Mouse (Mus musculus) limb, embryonic 10.5 days (tissue): Measurements from ENCODE around the gene 4930404H24Rik. TPM values are rescaled to one million over a fixed set of nuclear protein-coding genes. Genes with fewer than 3 reads are reported as not detected.
"Not testable (repeated sequence)": the region's sequence is repeated elsewhere in the genome, so short reads cannot be mapped to it uniquely, and the experiment has no call there.

Experiments used
- DNase-seq: peaks from one replicate; pipeline ENCODE4 v3.0.0-alpha.2; 2017; ENCODE audit warnings: low spot score
- H3K27ac ChIP-seq: fragments of 300-500 bp; sonication (generic); 2 replicates; pipeline ENCODE4 v1.5.1; 2016; ENCODE audit warnings: mild to moderate bottlenecking
- H3K27me3 ChIP-seq: fragments of 300-500 bp; sonication (generic); 2 replicates; pipeline ENCODE4 v1.6.1; 2016; ENCODE audit warnings: low read depth, mild to moderate bottlenecking; ENCODE audit not compliant: poor library complexity, severe bottlenecking
- H3K36me3 ChIP-seq: fragments of 300-500 bp; sonication (generic); 2 replicates; pipeline ENCODE4 v1.6.1; 2016; ENCODE audit warnings: mild to moderate bottlenecking, moderate library complexity
- H3K4me1 ChIP-seq: fragments of 300-500 bp; sonication (generic); 2 replicates; pipeline ENCODE4 v1.6.1; 2016
- H3K4me3 ChIP-seq: fragments of 300-500 bp; sonication (generic); 2 replicates; pipeline ENCODE4 v1.5.1; 2016; ENCODE audit warnings: mild to moderate bottlenecking, moderate library complexity
- H3K9me3 ChIP-seq: fragments of 300-500 bp; sonication (generic); replicated peaks from 2 replicates; pipeline ENCODE4 v1.6.1; 2016; ENCODE audit warnings: mild to moderate bottlenecking
- whole genome bisulfite sequencing: fragments of 180-500 bp; shearing (Covaris S2); methylation state at CpG from one replicate; pipeline ENCODE4 v1.1.7; 2016; 5-methylcytosine and 5-hydroxymethylcytosine counted together
- polyA plus RNA-seq: library from polyadenylated mRNA; unstranded; fragments of >200 nt; fragmentation: Nextera tagmentation; extraction: Ambion mirVana; gene quantifications from 2 replicates; pipeline ENCODE4 v1.2.1, GENCODE M21; 2016

4930404H24Rik gene
- polyA plus RNA-seq, 1 experiment from 2014 or later, result not detected

GRCm38 (mm10) chr2:153483118-153483983 lies 9.2 kb upstream of the 4930404H24Rik start:
- Histone ChIP-seq H3K9me3 (no peaks in the 10 kb centered on the region), H3K27ac (peak overlapping the region; percentile 46; the same call in 1 of the 2 replicates), H3K4me3 (no peak overlapping the region), H3K4me1 (peaks cover 36% of the 10 kb centered on the region), H3K27me3 (peaks cover 44% of the 10 kb centered on the region), H3K36me3 (no peaks in the 10 kb centered on the region)
- no peak for DNase-seq
- 18% methylated on average over 20 of the region's 20 CpGs for WGBS

DNA sequence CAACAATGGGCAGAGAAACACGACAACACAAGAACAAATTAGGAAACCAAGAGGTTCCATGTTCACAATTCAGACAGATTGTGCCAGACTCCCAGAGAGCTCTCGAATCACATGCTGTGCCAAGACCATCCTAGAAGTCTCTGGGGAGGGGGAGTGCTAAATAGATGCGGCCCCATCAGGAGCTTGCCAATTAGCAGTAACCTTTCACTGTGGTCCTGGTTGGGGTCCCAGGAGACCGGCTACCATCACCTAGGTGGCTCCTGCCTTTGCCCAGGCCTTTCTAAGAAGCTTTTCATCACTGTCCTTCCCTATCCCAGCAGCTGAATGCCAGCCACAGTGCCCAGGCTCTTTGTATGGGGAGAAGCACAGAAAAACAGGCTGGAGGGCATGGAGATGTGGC lies 8.5 kb upstream of the 4930404H24Rik start:
- Histone ChIP-seq H3K4me3 (no peak overlapping the region), H3K27ac (no peak overlapping the region)

DNA sequence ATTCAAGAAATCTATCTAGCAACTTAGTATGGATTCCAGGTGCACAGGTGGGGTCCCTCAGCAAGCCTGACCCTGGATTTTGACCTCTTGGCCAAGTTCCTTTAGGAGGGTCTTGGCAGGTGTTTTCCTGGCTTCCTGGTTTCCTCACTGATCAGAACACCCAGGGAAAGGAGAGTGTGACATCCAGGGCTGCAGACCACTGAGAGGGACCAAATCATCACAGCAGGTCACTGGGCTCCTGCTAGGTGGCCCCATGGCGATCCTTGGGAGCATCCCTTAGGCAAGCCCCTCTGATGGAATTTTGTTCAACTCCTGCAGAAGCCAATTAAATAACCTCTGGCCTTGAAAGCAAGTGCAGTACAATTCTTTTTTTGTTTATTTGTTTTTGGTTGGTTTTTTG lies 2.5 kb upstream of the 4930404H24Rik start:
- Histone ChIP-seq H3K9me3 (no peaks in the 10 kb centered on the region), H3K27ac (no peak overlapping the region), H3K36me3 (no peaks in the 10 kb centered on the region), H3K4me1 (peaks cover 42% of the 10 kb centered on the region), H3K4me3 (no peak overlapping the region), H3K27me3 (peaks cover 55% of the 10 kb centered on the region)
- WGBS, result 77% methylated on average over 1 of the region's 1 CpGs
- DNase-seq, result no peak

More for the DNA sequence above, 8.5 kb upstream of the 4930404H24Rik start:
- DNase-seq, result no peak
- Histone ChIP-seq H3K27me3 (peaks cover 48% of the 10 kb centered on the region), H3K9me3 (no peaks in the 10 kb centered on the region), H3K36me3 (no peaks in the 10 kb centered on the region), H3K4me1 (peaks cover 30% of the 10 kb centered on the region)
- WGBS, result 44% methylated on average over 4 of the region's 4 CpGs

DNA sequence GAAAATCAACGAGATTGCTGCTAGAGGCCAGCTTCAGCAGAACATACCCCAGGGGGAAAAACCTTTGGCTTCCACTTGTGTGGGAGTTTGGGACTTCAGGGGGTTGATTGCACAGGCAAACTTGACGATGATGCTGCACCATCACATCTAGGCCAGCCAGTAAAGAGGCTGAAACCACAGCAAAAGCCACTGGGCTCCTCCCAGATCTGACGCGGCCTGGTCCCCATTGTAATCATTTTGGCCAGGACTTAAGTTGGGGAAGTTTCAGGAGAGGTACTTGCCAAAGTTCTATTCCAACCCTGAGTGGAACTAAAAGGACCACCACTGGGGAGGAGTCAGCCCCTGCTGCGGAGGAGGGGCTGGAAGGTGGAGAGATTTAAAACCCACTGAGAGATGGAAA lies 1.6 kb upstream of the 4930404H24Rik start:
- 35% methylated on average over 5 of the region's 5 CpGs for whole genome bisulfite sequencing
- DNase-seq, result no peak
- H3K36me3 ChIP-seq, result no peaks in the 10 kb centered on the region
- H3K27me3 ChIP-seq, result peaks cover 52% of the 10 kb centered on the region
- H3K4me1 ChIP-seq, result peaks cover 46% of the 10 kb centered on the region
- H3K9me3 ChIP-seq, result no peaks in the 10 kb centered on the region
- no peak overlapping the region for H3K27ac ChIP-seq
- no peak overlapping the region for H3K4me3 ChIP-seq

- Histone ChIP-seq H3K4me3 (peak overlapping the region; percentile 72), H3K4me1 (peaks cover 53% of the 10 kb centered on the region), H3K27me3 (peaks cover 52% of the 10 kb centered on the region), H3K36me3 (no peaks in the 10 kb centered on the region), H3K27ac (peak overlapping the region; percentile 74; the same call in 1 of the 2 replicates), H3K9me3 (no peaks in the 10 kb centered on the region)
- no peak for DNase-seq
- 9% methylated on average over 18 of the region's 18 CpGs for WGBS
These were observed 945 bp upstream of the 4930404H24Rik start for GRCm38 (mm10) chr2:153491512-153492178.

DNA sequence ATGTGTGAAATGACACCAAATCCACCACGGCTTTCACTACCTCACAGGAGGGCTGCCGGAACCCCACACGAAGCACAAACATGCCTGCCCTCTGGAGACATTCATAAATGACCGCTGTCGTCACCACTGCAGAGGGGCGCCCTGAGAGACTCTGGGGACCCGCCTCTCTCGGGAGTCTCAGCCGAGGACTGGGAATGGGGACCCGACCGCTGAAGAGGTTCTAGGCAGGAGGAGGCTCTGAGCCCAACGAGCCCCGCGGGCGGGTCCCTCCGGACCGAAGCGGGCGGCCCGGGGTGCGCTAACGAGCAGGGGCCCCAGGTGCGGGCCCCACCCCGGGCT lies 442 bp upstream of the 4930404H24Rik start:
- H3K4me3 ChIP-seq, result peak overlapping the region; percentile 72
- H3K27ac ChIP-seq, result peak overlapping the region; percentile 74
- H3K4me1 ChIP-seq, result peaks cover 58% of the 10 kb centered on the region
- WGBS, result 2% methylated on average over 24 of the region's 24 CpGs
- H3K36me3 ChIP-seq, result no peaks in the 10 kb centered on the region
- peaks cover 52% of the 10 kb centered on the region for H3K27me3 ChIP-seq
- H3K9me3 ChIP-seq, result no peaks in the 10 kb centered on the region
- peak; percentile 58 for DNase-seq

DNA sequence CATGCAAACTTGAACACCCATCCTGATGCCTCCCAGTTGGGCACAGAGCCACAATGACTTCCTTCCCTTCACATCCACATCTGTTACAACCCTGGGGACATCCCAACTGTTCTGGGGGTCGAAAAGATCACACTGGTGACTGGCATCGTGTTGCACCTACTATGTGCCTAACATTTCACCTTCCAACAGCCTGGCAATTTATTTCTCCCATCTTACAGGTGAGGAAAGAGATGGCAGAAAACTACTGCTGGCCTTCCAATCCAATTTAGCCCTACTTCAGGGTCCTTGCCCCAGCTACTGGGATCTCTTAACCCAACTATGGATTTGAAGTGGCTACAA lies 772 bp downstream of the 4930404H24Rik start:
- no peak for DNase-seq
- no peaks in the 10 kb centered on the region for H3K36me3 ChIP-seq
- H3K4me3 ChIP-seq, result peak overlapping the region; percentile 72
- peak overlapping the region; percentile 74 for H3K27ac ChIP-seq
- H3K4me1 ChIP-seq, result peaks cover 62% of the 10 kb centered on the region
- no peaks in the 10 kb centered on the region for H3K9me3 ChIP-seq
- 31% methylated on average over 2 of the region's 2 CpGs for WGBS
- peaks cover 52% of the 10 kb centered on the region for H3K27me3 ChIP-seq

- Histone ChIP-seq H3K4me3 (peak overlapping the region; percentile 22; the same call in 1 of the 2 replicates), H3K27ac (peak overlapping the region; percentile 74), H3K4me1 (peaks cover 62% of the 10 kb centered on the region), H3K27me3 (peaks cover 49% of the 10 kb centered on the region), H3K36me3 (no peaks in the 10 kb centered on the region), H3K9me3 (no peaks in the 10 kb centered on the region)
- 9% methylated on average over 6 of the region's 6 CpGs for WGBS
- DNase-seq, result peak; percentile 54
These were observed 1.2 kb downstream of the 4930404H24Rik start for GRCm38 (mm10) chr2:153493781-153494292.

DNA sequence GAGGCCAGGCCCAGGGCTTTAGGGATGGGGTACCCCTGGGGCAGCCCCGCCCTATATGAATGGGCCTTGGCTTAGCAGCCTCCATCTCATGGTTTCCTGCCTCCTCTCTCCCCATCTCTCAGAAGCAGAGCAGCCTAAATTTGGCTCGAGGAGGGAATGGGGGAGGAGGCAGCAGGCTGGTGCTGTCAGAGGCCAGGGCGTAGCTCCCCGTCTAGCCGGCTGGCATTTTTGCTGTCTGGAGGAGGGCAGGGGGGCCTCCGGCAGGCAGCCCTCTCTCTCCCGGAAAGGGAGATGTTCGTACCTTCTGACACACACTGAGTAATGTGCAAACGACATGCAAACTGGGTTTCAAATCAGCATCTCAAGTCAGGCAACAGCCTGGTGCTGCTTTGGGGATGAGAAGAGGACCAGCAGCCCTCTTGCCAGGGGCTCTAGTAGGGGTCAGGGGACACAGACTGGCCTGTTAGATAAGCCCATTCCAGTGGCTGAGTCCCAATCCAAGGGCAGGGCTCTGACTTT lies 1.8 kb downstream of the 4930404H24Rik start:
- H3K27ac ChIP-seq, result peak overlapping the region; percentile 74
- no peaks in the 10 kb centered on the region for H3K36me3 ChIP-seq
- peaks cover 62% of the 10 kb centered on the region for H3K4me1 ChIP-seq
- no peak for DNase-seq
- 10% methylated on average over 9 of the region's 9 CpGs for WGBS
- H3K9me3 ChIP-seq, result no peaks in the 10 kb centered on the region
- peaks cover 47% of the 10 kb centered on the region for H3K27me3 ChIP-seq
- H3K4me3 ChIP-seq, result peak overlapping the region; percentile 22

- DNase-seq, H3K36me3 ChIP-seq, H3K4me3 ChIP-seq, H3K9me3 ChIP-seq, H3K27ac ChIP-seq: not testable (repeated sequence)
- Histone ChIP-seq H3K27me3 (peaks cover 37% of the 10 kb centered on the region), H3K4me1 (peaks cover 62% of the 10 kb centered on the region)
- whole genome bisulfite sequencing, result 97% methylated on average over 4 of the region's 4 CpGs
These were observed 2.8 kb downstream of the 4930404H24Rik start for GRCm38 (mm10) chr2:153495391-153495790.

DNA sequence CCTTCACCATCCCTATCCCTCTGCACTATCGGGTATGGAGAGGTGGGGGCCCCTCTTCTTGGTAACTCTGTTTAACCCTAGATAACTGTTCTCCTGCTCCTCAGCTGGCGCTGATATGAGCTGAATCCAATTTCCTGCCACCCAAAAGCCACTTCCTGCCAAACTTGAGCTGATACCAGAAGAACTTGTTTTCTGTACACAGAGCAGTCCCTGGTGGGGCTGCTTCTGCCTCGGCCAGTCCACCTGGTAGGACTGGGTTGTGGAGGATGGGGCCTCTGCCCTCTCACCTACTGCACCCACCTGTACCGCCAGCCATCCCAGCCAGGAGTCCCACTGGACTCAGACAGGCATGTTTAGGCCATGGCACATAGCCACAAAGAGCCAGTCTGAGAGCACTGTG lies 3.2 kb downstream of the 4930404H24Rik start:
- WGBS, result 82% methylated on average over 4 of the region's 4 CpGs
- Histone ChIP-seq H3K27me3 (peaks cover 32% of the 10 kb centered on the region), H3K9me3 (no peaks in the 10 kb centered on the region), H3K27ac (peak overlapping the region; percentile 72), H3K36me3 (no peaks in the 10 kb centered on the region), H3K4me1 (peaks cover 60% of the 10 kb centered on the region), H3K4me3 (no peak overlapping the region)
- DNase-seq, result no peak

DNA sequence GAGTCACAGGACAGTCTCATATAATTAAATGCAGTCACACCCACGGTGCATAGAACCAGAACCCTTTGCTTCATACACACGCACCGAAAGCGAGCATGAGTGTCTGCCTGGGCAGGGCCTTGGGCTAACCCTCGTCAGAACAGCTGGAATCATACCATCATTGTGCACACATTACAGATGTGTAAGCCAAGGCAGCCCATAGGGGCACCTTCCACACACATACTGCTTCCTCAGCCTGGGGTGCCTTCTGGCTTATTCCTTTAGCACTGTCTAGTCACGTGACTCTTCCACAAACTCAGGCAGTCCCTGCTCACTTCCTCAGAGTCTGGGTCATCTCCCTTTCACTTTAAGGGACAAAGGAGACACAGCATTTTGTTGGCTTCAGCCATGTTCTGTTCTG lies 3.7 kb downstream of the 4930404H24Rik start:
- H3K27ac ChIP-seq, result peak overlapping the region; percentile 72
- peaks cover 28% of the 10 kb centered on the region for H3K27me3 ChIP-seq
- H3K4me3 ChIP-seq, result no peak overlapping the region

DNA sequence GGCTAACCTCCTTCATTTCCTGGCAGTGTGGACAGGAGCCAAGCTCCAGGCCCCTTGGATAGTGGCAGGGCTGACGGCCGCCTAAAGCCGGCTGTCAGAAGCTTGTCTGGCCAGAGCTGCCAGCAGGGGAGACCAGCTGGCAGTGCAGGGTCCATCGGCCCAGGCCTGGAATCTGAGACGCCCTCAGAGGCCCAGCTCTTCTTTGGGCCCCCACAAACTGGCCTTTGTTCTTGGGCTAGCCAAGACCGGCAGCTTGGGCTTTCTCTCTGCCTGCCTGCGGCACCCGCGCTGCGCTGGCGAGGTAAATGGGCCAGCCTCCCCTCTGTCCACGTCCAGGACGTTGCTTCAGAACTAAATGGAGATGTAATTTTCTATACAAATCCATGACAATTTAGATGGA lies 4.3 kb downstream of the 4930404H24Rik start:
- WGBS, result 53% methylated on average over 13 of the region's 13 CpGs
- no peak for DNase-seq
- Histone ChIP-seq H3K4me1 (peaks cover 55% of the 10 kb centered on the region), H3K27ac (peak overlapping the region; percentile 66), H3K36me3 (no peaks in the 10 kb centered on the region), H3K9me3 (no peaks in the 10 kb centered on the region), H3K4me3 (no peak overlapping the region), H3K27me3 (peaks cover 22% of the 10 kb centered on the region)

More for the DNA sequence above, 3.7 kb downstream of the 4930404H24Rik start:
- H3K9me3 ChIP-seq, result no peaks in the 10 kb centered on the region
- no peaks in the 10 kb centered on the region for H3K36me3 ChIP-seq
- WGBS, result 92% methylated on average over 6 of the region's 6 CpGs
- H3K4me1 ChIP-seq, result peaks cover 61% of the 10 kb centered on the region
- no peak for DNase-seq
